Mouse (Mus musculus) stomach, embryonic 16.5 days (tissue): Measurements from ENCODE around the gene Gucy1b2. TPM values are rescaled to one million over a fixed set of nuclear protein-coding genes. Genes with fewer than 3 reads are reported as not detected.

Experiments used
- ATAC-seq: fragments of 200-750 bp; cut with Nextera tagmentation; 2 replicates; pipeline ENCODE4 v1.8.0; 2017; ENCODE audit warnings: moderate number of reproducible peaks, moderate TSS enrichment; ENCODE audit not compliant: insufficient read depth, low FRiP score
- H3K27ac ChIP-seq: fragments of 300-500 bp; sonication (generic); 2 replicates; pipeline ENCODE4 v1.5.1; 2014; ENCODE audit warnings: low read length
- H3K27me3 ChIP-seq: fragments of 300-500 bp; sonication (generic); 2 replicates; pipeline ENCODE4 v1.6.1; 2014; ENCODE audit warnings: low read length, control low read depth, mixed read lengths; ENCODE audit not compliant: control insufficient read depth, insufficient read depth
- H3K36me3 ChIP-seq: fragments of 300-500 bp; sonication (generic); 2 replicates; pipeline ENCODE4 v1.6.1; 2014; ENCODE audit warnings: low read length; ENCODE audit not compliant: control insufficient read depth, insufficient read depth
- H3K4me1 ChIP-seq: fragments of 300-500 bp; sonication (generic); 2 replicates; pipeline ENCODE4 v1.6.1; 2014; ENCODE audit warnings: low read length, control low read depth, mixed read lengths; ENCODE audit not compliant: control insufficient read depth, insufficient read depth
- H3K4me2 ChIP-seq: fragments of 300-500 bp; sonication (generic); 2 replicates; pipeline ENCODE4 v1.6.1; 2014; ENCODE audit warnings: low read depth, low read length, mixed read lengths
- H3K4me3 ChIP-seq: fragments of 300-500 bp; sonication (generic); replicated peaks from 2 replicates; pipeline ENCODE4 v1.5.1; 2014; ENCODE audit warnings: mild to moderate bottlenecking, low read length
- H3K9ac ChIP-seq: fragments of 300-500 bp; sonication (generic); 2 replicates; pipeline ENCODE4 v1.6.1; 2014; ENCODE audit warnings: low read length
- H3K9me3 ChIP-seq: fragments of 300-500 bp; sonication (generic); replicated peaks from 2 replicates; pipeline ENCODE4 v1.6.1; 2016; ENCODE audit warnings: low read length, control low read depth; ENCODE audit not compliant: control insufficient read depth
- WGBS: fragments of 180-500 bp; shearing (Covaris S2); extraction: QIAGEN DNeasy Blood & Tissue Kit; methylation state at CpG from one replicate; pipeline ENCODE4 v1.1.7; 2014; 5-methylcytosine and 5-hydroxymethylcytosine counted together
- polyA plus RNA-seq: library from polyadenylated mRNA; unstranded; fragments of >200 nt; fragmentation: Nextera tagmentation; extraction: Ambion mirVana; gene quantifications from 2 replicates; pipeline ENCODE4 v1.2.1, GENCODE M21; 2015

The Gucy1b2 gene
- polyA plus RNA-seq, 1 experiment from 2014 or later: 0.21 TPM

- Histone ChIP-seq H3K9ac (no peak overlapping the region), H3K36me3 (no peaks in the 10 kb centered on the region), H3K4me1 (no peaks in the 10 kb centered on the region), H3K27ac (no peak overlapping the region), H3K9me3 (no peaks in the 10 kb centered on the region), H3K4me2 (no peak overlapping the region), H3K4me3 (no peak overlapping the region), H3K27me3 (no peaks in the 10 kb centered on the region)
- 29% methylated on average over 2 of the region's 2 CpGs for WGBS
- ATAC-seq: no peak
These were observed 30.8 kb downstream of the Gucy1b2 start for GRCm38 (mm10) chr14:62425277-62425691.

GRCm38 (mm10) chr14:62422265-62422664, 33.8 kb downstream of the Gucy1b2 start:
- H3K27me3 ChIP-seq: no peaks in the 10 kb centered on the region
- 60% methylated on average over 4 of the region's 4 CpGs for WGBS
- no peaks in the 10 kb centered on the region for H3K9me3 ChIP-seq
- H3K4me2 ChIP-seq: no peak overlapping the region
- no peak overlapping the region for H3K9ac ChIP-seq
- no peaks in the 10 kb centered on the region for H3K4me1 ChIP-seq
- no peak for ATAC-seq
- no peak overlapping the region for H3K4me3 ChIP-seq
- no peak overlapping the region for H3K27ac ChIP-seq
- H3K36me3 ChIP-seq: no peaks in the 10 kb centered on the region

- ATAC-seq: no peak
- WGBS: 72% methylated on average over 3 of the region's 3 CpGs
- H3K4me1 ChIP-seq: no peaks in the 10 kb centered on the region
These were observed 38.6 kb downstream of the Gucy1b2 start for GRCm38 (mm10) chr14:62417501-62417900.

GRCm38 (mm10) chr14:62416742-62417134, 39.4 kb downstream of the Gucy1b2 start:
- no peak overlapping the region for H3K4me2 ChIP-seq
- WGBS: 33% methylated on average over 1 of the region's 1 CpGs
- H3K4me3 ChIP-seq: no peak overlapping the region
- H3K9me3 ChIP-seq: no peaks in the 10 kb centered on the region
- no peaks in the 10 kb centered on the region for H3K4me1 ChIP-seq
- ATAC-seq: no peak
- no peak overlapping the region for H3K9ac ChIP-seq
- no peaks in the 10 kb centered on the region for H3K36me3 ChIP-seq
- no peaks in the 10 kb centered on the region for H3K27me3 ChIP-seq
- no peak overlapping the region for H3K27ac ChIP-seq

More at GRCm38 (mm10) chr14:62417501-62417900, 38.6 kb downstream of the Gucy1b2 start:
- Histone ChIP-seq H3K4me2 (no peak overlapping the region), H3K27me3 (no peaks in the 10 kb centered on the region), H3K36me3 (no peaks in the 10 kb centered on the region), H3K4me3 (no peak overlapping the region), H3K9ac (no peak overlapping the region), H3K9me3 (no peaks in the 10 kb centered on the region), H3K27ac (no peak overlapping the region)

GRCm38 (mm10) chr14:62416007-62416741, 39.9 kb downstream of the Gucy1b2 start:
- 78% methylated on average over 7 of the region's 7 CpGs for WGBS
- Histone ChIP-seq H3K9ac (no peak overlapping the region), H3K36me3 (no peaks in the 10 kb centered on the region), H3K27ac (no peak overlapping the region), H3K9me3 (no peaks in the 10 kb centered on the region), H3K4me2 (no peak overlapping the region), H3K4me3 (no peak overlapping the region), H3K27me3 (no peaks in the 10 kb centered on the region), H3K4me1 (no peaks in the 10 kb centered on the region)
- no peak for ATAC-seq

GRCm38 (mm10) chr14:62395346-62395745, 60.7 kb downstream of the Gucy1b2 start:
- WGBS: 89% methylated on average over 2 of the region's 2 CpGs
- Histone ChIP-seq H3K4me2 (no peak overlapping the region), H3K9ac (no peak overlapping the region), H3K9me3 (no peaks in the 10 kb centered on the region), H3K36me3 (no peaks in the 10 kb centered on the region), H3K27ac (no peak overlapping the region), H3K4me1 (no peaks in the 10 kb centered on the region), H3K4me3 (no peak overlapping the region), H3K27me3 (no peaks in the 10 kb centered on the region)
- no peak for ATAC-seq

- ATAC-seq: no peak
- WGBS: 74% methylated on average over 4 of the region's 4 CpGs
- H3K9ac ChIP-seq: no peak overlapping the region
- H3K27ac ChIP-seq: no peak overlapping the region
- H3K4me3 ChIP-seq: no peak overlapping the region
- no peaks in the 10 kb centered on the region for H3K9me3 ChIP-seq
- no peaks in the 10 kb centered on the region for H3K4me1 ChIP-seq
- H3K36me3 ChIP-seq: no peaks in the 10 kb centered on the region
- H3K27me3 ChIP-seq: no peaks in the 10 kb centered on the region
- no peak overlapping the region for H3K4me2 ChIP-seq
These were observed 63.3 kb downstream of the Gucy1b2 start for GRCm38 (mm10) chr14:62392754-62393153.

- no peaks in the 10 kb centered on the region for H3K36me3 ChIP-seq
- 68% methylated on average over 9 of the region's 9 CpGs for WGBS
These were observed 66.2 kb downstream of the Gucy1b2 start for GRCm38 (mm10) chr14:62389729-62390536.

GRCm38 (mm10) chr14:62389064-62389728, 66.9 kb downstream of the Gucy1b2 start:
- Histone ChIP-seq H3K36me3 (no peaks in the 10 kb centered on the region), H3K27ac (no peak overlapping the region), H3K9me3 (no peaks in the 10 kb centered on the region), H3K9ac (no peak overlapping the region), H3K27me3 (no peaks in the 10 kb centered on the region), H3K4me2 (no peak overlapping the region), H3K4me3 (no peak overlapping the region), H3K4me1 (no peaks in the 10 kb centered on the region)
- 58% methylated on average over 6 of the region's 6 CpGs for WGBS
- no peak for ATAC-seq

More at GRCm38 (mm10) chr14:62389729-62390536, 66.2 kb downstream of the Gucy1b2 start:
- Histone ChIP-seq H3K27ac (no peak overlapping the region), H3K27me3 (no peaks in the 10 kb centered on the region), H3K9ac (no peak overlapping the region), H3K4me1 (no peaks in the 10 kb centered on the region), H3K9me3 (no peaks in the 10 kb centered on the region), H3K4me2 (no peak overlapping the region), H3K4me3 (no peak overlapping the region)
- ATAC-seq: no peak
